Mouse (Mus musculus) thymus, adult 2 months (tissue): ENCODE measurements at regions not wholly inside any gene's neighbourhood (a gene's known extent, or its start where the extent isn't known, plus 50 kb on each side); places are given as distances from the start of the nearest gene placed in this dataset.

Experiments used
- CTCF ChIP-seq: fragments of 200-500 bp; IDR thresholded peaks from 2 replicates; pipeline ENCODE4 v1.5.1; 2012; ENCODE audit warnings: mild to moderate bottlenecking, control low read depth, low read length, moderate library complexity, borderline replicate concordance; ENCODE audit not compliant: control insufficient read depth, poor library complexity, insufficient read depth; ENCODE audit errors: extremely low read depth
- POLR2A ChIP-seq: fragments of 200-500 bp; IDR thresholded peaks from 2 replicates; pipeline ENCODE4 v1.6.1; 2012; ENCODE audit warnings: mild to moderate bottlenecking, low read length, control low read depth, moderate library complexity; ENCODE audit not compliant: control insufficient read depth, poor library complexity, insufficient read depth; ENCODE audit errors: extremely low read depth

DNA sequence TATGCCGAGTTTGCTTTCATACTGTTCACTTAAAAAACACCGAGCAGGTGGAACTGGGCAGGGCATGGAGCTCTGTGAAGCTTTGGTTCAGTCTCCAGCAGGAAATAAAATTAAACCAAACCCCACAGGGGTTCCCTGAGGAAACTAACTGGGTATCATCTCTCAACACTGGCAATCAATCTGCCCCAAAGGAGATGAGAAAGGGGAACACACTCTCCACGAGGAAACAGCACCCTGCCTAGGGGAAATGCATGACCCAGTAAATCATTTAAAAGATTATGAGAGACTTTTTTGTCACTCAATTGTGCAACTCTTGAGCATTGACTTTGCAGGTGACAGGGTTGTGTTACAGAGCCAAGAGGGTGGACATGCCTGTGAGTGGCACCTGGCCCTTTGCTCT lies 58.0 kb upstream of the Atp11b start:
- no peak for TF ChIP-seq CTCF
- no peak for TF ChIP-seq POLR2A
